Mouse (Mus musculus) liver, adult (tissue): ENCODE results near the gene Dennd6b.

Experiments
- GATA4 ChIP-seq: IDR thresholded peaks from 2 replicates; pipeline ENCODE4 v1.6.1; 2014; ENCODE audit warnings: mild to moderate bottlenecking, low read length; ENCODE audit not compliant: insufficient replicate concordance

The Dennd6b gene

DNA sequence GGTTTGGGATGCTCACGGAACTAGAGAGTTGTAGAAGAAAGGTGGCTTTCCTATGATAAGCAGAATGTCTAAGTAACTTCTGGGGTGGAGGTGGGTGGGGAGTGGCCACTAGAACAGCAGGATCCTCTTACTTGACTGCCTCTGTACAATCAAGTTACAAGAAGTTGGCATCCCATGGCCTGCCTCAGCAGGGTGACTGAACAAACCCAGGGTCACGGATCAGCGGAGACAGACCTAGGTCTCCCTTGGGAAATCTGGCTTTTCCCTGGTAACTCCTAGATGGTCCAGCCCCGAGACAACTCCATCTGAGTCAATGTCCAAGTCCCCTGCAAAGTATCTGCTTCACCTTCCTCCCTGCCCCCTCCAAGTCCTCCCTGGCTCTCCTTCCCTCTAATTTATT, 48.4 kb downstream of the Dennd6b start:
- no peak for TF ChIP-seq GATA4

- TF ChIP-seq GATA4 = no peak
Observed at GRCm38 (mm10) chr15:89147456-89147855, 48.8 kb downstream of the Dennd6b start.

DNA sequence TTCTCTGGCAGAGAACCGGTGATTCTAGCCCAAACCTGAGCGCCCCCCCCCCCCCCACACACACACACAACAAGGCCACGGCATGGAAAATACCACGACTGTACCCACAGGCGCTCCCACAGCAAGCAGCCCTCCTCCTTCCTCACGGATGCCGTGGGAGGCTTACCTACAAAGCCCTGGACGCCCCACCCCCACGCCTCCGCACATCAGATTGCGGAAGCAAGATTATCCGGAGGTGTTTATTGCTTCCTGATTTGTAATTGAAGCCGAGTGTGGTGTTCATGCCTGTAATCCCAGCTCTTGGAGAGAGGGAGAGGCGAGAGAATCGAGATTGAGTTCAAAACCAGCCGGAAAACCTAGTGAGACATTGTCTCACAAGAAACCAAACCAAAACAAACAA, 49.3 kb downstream of the Dennd6b start:
- TF ChIP-seq GATA4 = no peak

- no peak for TF ChIP-seq GATA4
Observed at GRCm38 (mm10) chr15:89146537-89146936, 49.8 kb downstream of the Dennd6b start.

DNA sequence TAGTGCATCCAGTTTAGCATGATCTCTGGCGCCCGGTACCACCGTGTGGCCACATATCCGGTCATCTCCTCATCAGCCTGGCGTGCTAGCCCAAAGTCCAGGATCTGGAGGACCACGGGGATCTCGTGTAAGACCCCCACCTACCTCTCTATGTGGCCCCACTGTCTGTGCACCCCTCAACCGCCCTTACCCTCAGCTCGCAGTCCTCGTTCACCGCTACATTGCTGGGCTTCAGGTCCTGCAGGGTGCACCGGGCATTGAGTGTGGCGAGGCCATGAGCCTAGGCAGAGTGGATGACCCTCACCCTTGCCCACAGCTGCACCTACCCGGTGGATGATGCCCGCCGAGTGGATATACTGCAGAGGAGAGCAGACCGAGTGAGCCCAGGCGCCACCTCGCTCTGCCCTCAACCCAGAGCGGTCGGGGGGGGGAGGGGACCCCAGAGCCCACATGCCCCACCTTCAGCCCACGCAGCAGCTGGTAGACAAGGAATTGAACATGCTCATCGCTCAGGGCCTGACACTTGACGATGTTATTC, 50.4 kb downstream of the Dennd6b start:
- no peak for TF ChIP-seq GATA4

GRCm38 (mm10) chr15:89144965-89145364, 51.3 kb downstream of the Dennd6b start:
- TF ChIP-seq GATA4 = no peak

DNA sequence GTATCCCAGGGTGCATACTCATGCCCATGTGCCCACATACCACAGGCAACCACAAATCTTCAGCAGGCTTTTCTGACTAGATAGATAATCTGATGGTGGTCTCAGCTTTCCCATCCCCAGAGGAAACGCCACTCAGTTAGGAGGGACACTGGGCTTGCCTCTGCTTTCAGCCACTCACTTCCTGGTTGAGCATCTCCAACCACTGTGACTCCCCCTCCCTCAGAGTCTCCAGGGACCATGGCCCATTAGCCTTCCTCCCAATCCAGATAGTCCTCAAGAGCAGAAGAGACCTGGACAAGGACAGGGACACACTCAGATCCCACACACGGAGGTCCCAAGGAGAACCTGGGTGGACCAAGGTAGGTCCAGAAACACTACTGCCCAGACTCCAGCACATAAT, 53.2 kb downstream of the Dennd6b start:
- TF ChIP-seq GATA4 = no peak

DNA sequence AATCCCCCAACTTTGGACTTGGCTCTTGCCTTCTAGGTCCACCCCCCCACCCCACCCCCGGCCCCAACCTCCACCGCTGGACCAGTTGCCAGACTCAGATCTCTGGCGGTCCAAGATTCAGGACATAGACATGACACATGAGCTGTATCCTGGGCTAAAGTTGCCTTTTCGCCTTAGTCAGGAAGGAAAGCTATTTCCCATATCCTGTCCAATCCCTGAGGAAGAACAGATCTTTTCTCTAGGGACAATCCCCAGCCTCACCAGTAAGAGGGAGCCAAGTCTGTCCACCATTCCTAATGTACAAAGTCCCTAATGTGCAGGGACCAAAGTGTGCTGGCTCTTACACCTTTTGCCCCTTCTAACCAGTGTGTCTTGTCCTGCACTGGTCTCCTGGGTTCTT, 54.4 kb downstream of the Dennd6b start:
- TF ChIP-seq GATA4 = no peak

DNA sequence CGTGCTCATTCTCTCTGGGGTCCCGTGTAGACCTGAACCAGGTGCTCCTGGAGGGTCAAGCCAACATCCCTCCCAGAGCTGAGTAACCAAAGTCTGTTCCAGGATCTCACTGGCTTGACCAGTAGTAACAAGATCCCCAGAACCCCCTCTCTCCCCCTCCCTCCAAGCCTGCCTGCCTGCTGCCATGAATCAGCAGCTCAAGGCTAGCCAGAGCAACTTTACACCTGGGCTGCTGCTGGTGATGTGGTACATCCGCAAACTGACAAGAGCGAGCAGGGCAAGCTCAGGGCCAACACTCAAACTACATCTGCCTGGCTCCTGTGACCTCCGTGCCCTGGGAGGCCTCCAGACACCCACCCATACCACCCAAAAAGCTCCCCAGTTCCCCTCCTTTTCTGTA, 54.9 kb downstream of the Dennd6b start:
- no peak for TF ChIP-seq GATA4

DNA sequence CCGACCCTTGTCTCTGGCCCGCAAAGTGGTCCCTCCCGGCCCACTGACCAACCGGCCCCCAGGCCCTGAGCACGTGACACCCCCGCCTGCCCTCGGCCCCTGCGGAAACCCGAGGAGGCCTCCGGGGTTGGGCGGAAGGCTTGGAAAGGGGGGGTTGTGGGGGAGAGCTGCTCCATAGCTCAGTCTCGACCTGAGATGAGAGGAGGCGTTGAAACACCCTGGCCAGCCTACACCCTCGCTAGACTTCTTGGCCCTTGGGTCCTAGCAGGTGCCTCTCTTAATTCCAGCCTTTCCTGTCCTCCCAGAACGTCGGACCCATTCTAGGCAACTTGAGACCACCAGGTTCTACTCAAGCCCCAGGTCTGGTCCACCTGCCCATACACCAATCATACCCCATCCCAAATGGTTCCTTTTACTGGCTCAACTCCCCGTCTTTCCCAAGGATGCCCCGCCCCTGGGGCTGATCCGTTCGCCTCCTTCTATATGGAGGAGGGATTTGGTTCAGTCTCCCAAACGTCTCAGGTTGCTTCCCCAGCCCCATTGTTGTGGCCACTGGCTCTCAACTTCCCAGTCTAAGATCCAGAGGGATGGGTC, 55.5 kb downstream of the Dennd6b start, which contains the start of gene Mapk12:
TSS of gene Mapk12 (minus strand) at position 45 of the 594 bp plus-strand sequence.
- TF ChIP-seq GATA4 = no peak

- TF ChIP-seq GATA4 = no peak
Observed at GRCm38 (mm10) chr15:89140048-89140658, 56.1 kb downstream of the Dennd6b start.

DNA sequence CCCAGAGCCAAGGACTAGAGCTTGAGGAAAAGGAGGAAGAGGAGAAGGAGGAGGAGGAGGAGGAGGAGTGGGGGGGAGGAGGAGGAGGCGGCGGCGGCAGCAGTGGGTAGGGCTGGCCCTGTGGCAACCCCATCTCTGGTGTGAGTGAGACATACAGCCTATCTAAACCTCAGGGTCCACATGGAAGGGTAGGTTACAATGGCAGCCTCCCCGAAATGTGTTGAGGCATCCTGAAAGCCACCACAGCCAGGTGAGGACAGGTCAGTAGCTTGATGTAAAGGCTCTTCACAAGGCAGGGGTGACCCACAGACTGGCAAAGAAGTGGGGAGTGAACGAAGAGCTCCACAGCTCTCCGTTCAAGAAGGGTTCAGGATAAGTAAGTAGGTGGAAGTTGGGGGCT, 57.8 kb downstream of the Dennd6b start:
- no peak for TF ChIP-seq GATA4

DNA sequence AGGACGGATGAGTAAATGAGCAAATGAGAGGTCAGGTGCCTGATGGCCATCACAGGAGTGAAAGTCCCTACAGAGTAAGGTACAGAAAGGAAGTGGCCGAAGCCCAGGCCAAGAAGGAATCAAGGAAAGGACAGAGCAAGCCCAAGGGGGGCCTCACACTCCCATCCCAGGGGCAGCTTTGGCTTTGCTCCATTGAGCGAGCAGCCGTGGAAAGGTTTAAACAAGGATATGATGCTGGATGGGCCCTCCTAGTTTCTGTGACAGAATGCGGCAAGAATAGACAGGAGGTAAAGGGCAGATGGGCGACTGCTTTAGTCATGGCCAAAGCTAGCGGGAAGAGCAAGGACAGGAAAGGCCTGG, 58.3 kb downstream of the Dennd6b start:
- TF ChIP-seq GATA4 = no peak

GRCm38 (mm10) chr15:89137378-89138045, 58.8 kb downstream of the Dennd6b start:
- TF ChIP-seq GATA4 = no peak

DNA sequence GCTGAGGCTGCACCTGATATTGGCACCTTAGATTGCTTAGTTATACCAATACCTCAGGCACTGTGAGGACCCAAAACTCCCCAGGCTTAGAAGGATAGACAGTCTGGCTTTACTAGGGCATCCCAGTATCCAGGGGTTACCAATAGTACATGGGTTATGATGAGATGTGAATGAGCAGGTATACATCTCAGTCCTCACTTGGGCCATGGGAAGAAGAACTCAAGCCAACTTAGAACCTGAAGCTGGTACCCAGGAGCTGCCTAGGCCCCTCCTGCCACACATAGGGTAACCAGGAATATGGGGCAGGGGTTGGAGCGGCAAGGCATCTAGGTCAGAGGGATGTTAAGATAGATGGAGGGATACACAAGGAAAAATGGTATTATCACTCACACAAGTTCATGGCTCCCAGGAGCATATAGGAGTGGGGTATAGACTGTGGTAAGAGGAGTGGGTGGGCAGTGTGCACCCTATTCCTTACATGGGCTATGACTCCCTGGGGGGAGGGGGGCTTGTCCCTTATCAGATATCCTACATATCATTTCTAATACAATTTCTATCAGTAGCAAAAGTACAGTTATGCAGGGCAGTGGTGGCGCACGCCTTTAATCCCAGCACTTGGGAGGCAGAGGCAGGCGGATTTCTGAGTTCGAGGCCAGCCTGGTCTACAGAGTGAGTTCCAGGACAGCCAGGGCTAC, 59.7 kb downstream of the Dennd6b start:
- TF ChIP-seq GATA4 = no peak
